Mouse (Mus musculus) liver, embryonic 15.5 days (tissue): ENCODE measurements around the gene Nckap1l. TPM values are rescaled to one million over a fixed set of nuclear protein-coding genes. Genes with fewer than 3 reads are reported as not detected.

Source experiments
- ATAC-seq: fragments of 200-750 bp; cut with Nextera tagmentation; 2 replicates; pipeline ENCODE4 v1.8.0; 2017; ENCODE audit warnings: moderate number of reproducible peaks, mild to moderate bottlenecking, moderate library complexity; ENCODE audit not compliant: insufficient read depth
- H3K27ac ChIP-seq: fragments of 300-500 bp; sonication (generic); replicated peaks from 2 replicates; pipeline ENCODE4 v1.5.1; 2015; ENCODE audit warnings: mild to moderate bottlenecking, inconsistent platforms
- H3K27me3 ChIP-seq: fragments of 300-500 bp; sonication (generic); 2 replicates; pipeline ENCODE4 v1.6.1; 2015; ENCODE audit warnings: mild to moderate bottlenecking, inconsistent platforms
- H3K36me3 ChIP-seq: fragments of 300-500 bp; sonication (generic); replicated peaks from 2 replicates; pipeline ENCODE4 v1.6.1; 2015; ENCODE audit warnings: moderate library complexity, mild to moderate bottlenecking, inconsistent platforms
- H3K4me1 ChIP-seq: fragments of 300-500 bp; sonication (generic); replicated peaks from 2 replicates; pipeline ENCODE4 v1.6.1; 2015; ENCODE audit warnings: inconsistent platforms
- H3K4me2 ChIP-seq: fragments of 300-500 bp; sonication (generic); 2 replicates; pipeline ENCODE4 v1.6.1; 2015; ENCODE audit warnings: moderate library complexity, mild to moderate bottlenecking, inconsistent platforms
- H3K4me3 ChIP-seq: fragments of 300-500 bp; sonication (generic); replicated peaks from 2 replicates; pipeline ENCODE4 v1.5.1; 2015; ENCODE audit warnings: mild to moderate bottlenecking, inconsistent platforms
- H3K9ac ChIP-seq: fragments of 300-500 bp; sonication (generic); 2 replicates; pipeline ENCODE4 v1.6.1; 2015; ENCODE audit warnings: moderate library complexity, mild to moderate bottlenecking, inconsistent platforms
- H3K9me3 ChIP-seq: fragments of 300-500 bp; sonication (generic); replicated peaks from 2 replicates; pipeline ENCODE4 v1.6.1; 2016; ENCODE audit warnings: inconsistent platforms
- WGBS: fragments of 180-500 bp; shearing (Covaris S2); methylation state at CpG from one replicate; pipeline ENCODE4 v1.1.7; 2015; ENCODE audit warnings: mixed read lengths; ENCODE audit not compliant: insufficient replicate concordance; 5-methylcytosine and 5-hydroxymethylcytosine counted together
- polyA plus RNA-seq: library from polyadenylated mRNA; unstranded; fragments of >200 nt; fragmentation: Nextera tagmentation; extraction: Ambion mirVana; gene quantifications from 2 replicates; pipeline ENCODE4 v1.2.1, GENCODE M21; 2015

Gene Nckap1l
- polyA plus RNA-seq, 1 experiment from 2014 or later, result 7.0 TPM

- Histone ChIP-seq H3K9me3 (no peaks in the 10 kb centered on the region), H3K9ac (no peak overlapping the region), H3K36me3 (no peaks in the 10 kb centered on the region), H3K27me3 (no peaks in the 10 kb centered on the region; the same call in 1 of the 2 replicates), H3K4me1 (no peaks in the 10 kb centered on the region), H3K4me2 (no peak overlapping the region), H3K4me3 (no peak overlapping the region), H3K27ac (no peak overlapping the region)
- WGBS, result 40% methylated on average over 4 of the region's 4 CpGs
- ATAC-seq, result no peak
Measured at GRCm38 (mm10) chr15:103519386-103520378, 66.1 kb downstream of the Nckap1l start.

- H3K9ac ChIP-seq, result no peak overlapping the region
- H3K9me3 ChIP-seq, result no peaks in the 10 kb centered on the region
- H3K36me3 ChIP-seq, result no peaks in the 10 kb centered on the region
- no peak overlapping the region for H3K4me2 ChIP-seq
- WGBS, result 47% methylated on average over 3 of the region's 3 CpGs
- H3K4me1 ChIP-seq, result no peaks in the 10 kb centered on the region
- H3K4me3 ChIP-seq, result no peak overlapping the region
- H3K27me3 ChIP-seq, result no peaks in the 10 kb centered on the region
- no peak for ATAC-seq
- H3K27ac ChIP-seq, result no peak overlapping the region
Measured at GRCm38 (mm10) chr15:103522458-103523099, 69.0 kb downstream of the Nckap1l start.

- no peaks in the 10 kb centered on the region for H3K9me3 ChIP-seq
- H3K4me3 ChIP-seq, result no peak overlapping the region
- H3K36me3 ChIP-seq, result no peaks in the 10 kb centered on the region
- no peaks in the 10 kb centered on the region for H3K27me3 ChIP-seq
- no peak overlapping the region for H3K27ac ChIP-seq
- H3K9ac ChIP-seq, result no peak overlapping the region
- H3K4me2 ChIP-seq, result no peak overlapping the region
- no peaks in the 10 kb centered on the region for H3K4me1 ChIP-seq
- no peak for ATAC-seq
- WGBS, result 65% methylated on average over 3 of the region's 3 CpGs
Measured at GRCm38 (mm10) chr15:103523156-103523555, 69.6 kb downstream of the Nckap1l start.

GRCm38 (mm10) chr15:103530372-103530771 is 76.8 kb downstream of the Nckap1l start:
- no peaks in the 10 kb centered on the region for H3K36me3 ChIP-seq
- no peak overlapping the region for H3K27ac ChIP-seq
- no peak for ATAC-seq
- no peak overlapping the region for H3K9ac ChIP-seq
- H3K27me3 ChIP-seq, result peaks cover 17% of the 10 kb centered on the region; the same call in 1 of the 2 replicates
- no peaks in the 10 kb centered on the region for H3K4me1 ChIP-seq
- 5% methylated on average over 5 of the region's 5 CpGs for WGBS
- no peak overlapping the region for H3K4me2 ChIP-seq
- H3K4me3 ChIP-seq, result no peak overlapping the region
- H3K9me3 ChIP-seq, result no peaks in the 10 kb centered on the region

DNA sequence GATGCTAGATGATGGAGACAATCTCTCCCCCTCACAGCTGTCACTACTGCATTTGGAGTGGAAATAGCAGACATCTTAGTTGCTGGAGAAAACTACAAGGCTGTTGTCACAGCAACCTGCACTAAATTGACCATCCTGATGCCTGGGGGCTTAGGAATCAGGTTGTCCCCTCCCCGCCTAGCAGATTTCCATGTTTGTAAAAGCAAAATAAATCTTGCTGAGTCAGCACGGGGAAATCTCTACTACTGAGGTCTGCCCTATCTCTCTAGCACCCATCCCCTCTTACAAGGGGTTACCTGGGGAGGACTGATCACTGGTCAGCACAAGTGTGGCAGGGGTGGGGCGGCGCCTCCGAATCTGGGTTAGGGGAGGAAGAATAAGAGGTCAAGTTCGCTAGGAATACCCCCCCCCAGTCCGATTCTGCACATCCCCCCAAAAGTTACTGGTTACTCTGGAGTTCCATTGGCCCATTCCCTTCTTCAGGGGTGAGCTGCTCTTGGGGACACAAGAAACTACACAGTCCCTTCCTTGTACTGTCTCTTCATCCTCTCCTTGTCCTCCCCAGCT is 80.5 kb downstream of the Nckap1l start:
- peaks cover 53% of the 10 kb centered on the region for H3K27me3 ChIP-seq
- WGBS, result 56% methylated on average over 7 of the region's 7 CpGs
- no peak for ATAC-seq
- H3K4me3 ChIP-seq, result no peak overlapping the region
- H3K9me3 ChIP-seq, result no peaks in the 10 kb centered on the region
- no peak overlapping the region for H3K27ac ChIP-seq
- no peaks in the 10 kb centered on the region for H3K4me1 ChIP-seq
- no peak overlapping the region for H3K9ac ChIP-seq
- no peak overlapping the region for H3K4me2 ChIP-seq
- H3K36me3 ChIP-seq, result no peaks in the 10 kb centered on the region

DNA sequence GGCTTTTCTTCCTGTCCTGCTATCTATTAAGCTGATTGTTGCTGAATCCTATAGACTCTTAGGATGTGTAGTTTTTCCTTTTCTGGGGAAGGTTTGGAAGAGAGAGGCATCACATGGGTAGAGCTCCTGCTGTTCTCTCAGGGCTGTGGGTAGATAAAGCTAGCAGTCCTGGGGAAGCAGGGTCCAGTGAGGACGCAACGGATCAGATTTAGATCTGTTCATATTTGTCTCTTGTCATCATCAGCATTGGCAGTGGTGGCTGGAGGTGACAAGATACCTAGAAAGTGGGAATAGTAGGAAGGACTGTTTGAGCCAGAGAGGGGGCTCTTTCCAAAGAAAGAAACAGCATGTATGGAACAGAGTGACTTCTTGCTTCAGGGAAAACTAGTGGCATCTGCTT is 81.4 kb downstream of the Nckap1l start:
- H3K36me3 ChIP-seq, result no peaks in the 10 kb centered on the region
- no peak for ATAC-seq
- H3K27me3 ChIP-seq, result peaks cover 62% of the 10 kb centered on the region
- H3K27ac ChIP-seq, result no peak overlapping the region
- H3K4me2 ChIP-seq, result no peak overlapping the region
- H3K4me1 ChIP-seq, result no peaks in the 10 kb centered on the region
- no peaks in the 10 kb centered on the region for H3K9me3 ChIP-seq
- no peak overlapping the region for H3K4me3 ChIP-seq
- 50% methylated on average over 2 of the region's 2 CpGs for WGBS
- H3K9ac ChIP-seq, result no peak overlapping the region

GRCm38 (mm10) chr15:103535786-103536185 is 82.2 kb downstream of the Nckap1l start:
- WGBS, result 38% methylated on average over 1 of the region's 1 CpGs
- no peaks in the 10 kb centered on the region for H3K4me1 ChIP-seq
- no peak overlapping the region for H3K4me3 ChIP-seq
- H3K36me3 ChIP-seq, result no peaks in the 10 kb centered on the region
- no peak overlapping the region for H3K9ac ChIP-seq
- H3K9me3 ChIP-seq, result no peaks in the 10 kb centered on the region
- peaks cover 66% of the 10 kb centered on the region for H3K27me3 ChIP-seq
- no peak for ATAC-seq
- H3K4me2 ChIP-seq, result no peak overlapping the region
- H3K27ac ChIP-seq, result no peak overlapping the region

- no peak overlapping the region for H3K4me2 ChIP-seq
- H3K4me3 ChIP-seq, result no peak overlapping the region
- H3K27ac ChIP-seq, result no peak overlapping the region
- H3K9ac ChIP-seq, result no peak overlapping the region
- no peaks in the 10 kb centered on the region for H3K36me3 ChIP-seq
- no peak for ATAC-seq
- H3K4me1 ChIP-seq, result no peaks in the 10 kb centered on the region
- peaks cover 67% of the 10 kb centered on the region for H3K27me3 ChIP-seq
- H3K9me3 ChIP-seq, result no peaks in the 10 kb centered on the region
- 19% methylated on average over 2 of the region's 2 CpGs for WGBS
Measured at GRCm38 (mm10) chr15:103536456-103536855, 82.9 kb downstream of the Nckap1l start.

DNA sequence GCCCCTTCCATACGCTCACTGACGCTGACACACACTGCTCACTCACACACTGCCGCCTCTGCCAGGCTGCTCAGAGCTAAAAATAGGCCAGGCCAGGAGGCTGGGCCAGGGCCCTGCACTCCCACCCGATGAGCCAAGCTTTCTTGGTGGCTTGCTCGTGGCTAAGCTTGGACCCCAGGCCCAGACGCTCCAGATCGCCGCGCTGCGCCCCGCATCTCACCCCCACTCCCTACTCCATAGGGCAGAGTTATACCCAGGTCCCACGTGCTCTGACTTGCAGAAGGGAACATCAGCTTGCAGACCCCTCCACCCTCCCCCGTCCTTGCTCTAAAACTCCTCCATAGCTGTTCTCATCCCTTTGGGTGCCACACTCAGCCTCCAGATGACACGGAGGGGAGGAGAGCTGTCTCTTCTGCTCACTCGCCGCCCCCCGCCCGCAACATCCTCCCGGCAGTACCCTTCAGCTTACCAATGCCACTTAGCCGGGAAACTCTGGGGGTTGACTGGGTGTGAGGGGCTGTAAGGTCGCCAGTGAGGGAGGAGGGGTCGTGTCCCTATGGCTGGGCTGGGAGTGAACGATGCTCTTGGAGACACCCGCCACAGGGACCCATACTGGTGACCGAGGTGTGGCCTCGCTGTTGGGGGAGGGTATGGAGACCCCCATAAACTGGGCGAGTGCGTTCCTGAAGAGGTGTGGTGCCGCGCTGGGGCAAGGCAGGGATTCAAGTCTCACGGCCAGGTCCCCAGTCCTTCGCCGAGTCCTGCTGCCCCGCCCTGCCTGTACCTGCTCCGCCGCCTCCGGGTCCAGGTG is 83.6 kb downstream of the Nckap1l start:
- H3K4me3 ChIP-seq, result peak overlapping the region; percentile 37
- H3K4me1 ChIP-seq, result no peaks in the 10 kb centered on the region
- H3K4me2 ChIP-seq, result peak overlapping the region; percentile 54
- peaks cover 67% of the 10 kb centered on the region for H3K27me3 ChIP-seq
- no peak overlapping the region for H3K9ac ChIP-seq
- H3K9me3 ChIP-seq, result no peaks in the 10 kb centered on the region
- H3K36me3 ChIP-seq, result no peaks in the 10 kb centered on the region
- 3% methylated on average over 35 of the region's 37 CpGs for WGBS
- no peak overlapping the region for H3K27ac ChIP-seq
- no peak for ATAC-seq

DNA sequence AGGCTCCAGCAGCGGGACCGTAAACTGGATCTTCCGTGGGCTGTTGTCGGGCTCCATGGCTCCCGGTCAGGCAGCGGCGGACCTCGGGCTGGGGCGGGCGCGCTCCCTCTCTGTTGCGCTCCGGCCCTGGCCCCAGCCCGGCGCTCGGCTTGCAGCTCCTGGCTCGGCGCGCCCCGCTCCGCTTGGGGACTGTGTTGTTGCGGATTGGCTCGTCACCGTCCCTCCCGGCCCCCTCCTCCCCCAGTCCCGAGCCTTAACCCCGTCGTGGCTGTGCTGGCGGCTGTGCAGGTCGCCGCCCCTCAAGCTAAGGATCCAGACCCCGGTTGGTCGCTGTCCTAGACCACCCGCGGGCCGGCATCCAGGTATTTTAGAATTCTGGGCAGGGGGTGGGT is 84.2 kb downstream of the Nckap1l start, which contains the start of gene Ppp1r1a:
Ppp1r1a (minus strand) TSS at position 182 of the 392 bp plus-strand sequence.
- Histone ChIP-seq H3K27ac (no peak within 1 kb of the TSS), H3K9ac (no peak within 1 kb of the TSS), H3K4me1 (no peaks in the 10 kb centered on the region), H3K36me3 (no peaks in the 10 kb centered on the region), H3K4me2 (peak within 1 kb of the TSS; percentile 54), H3K4me3 (peak within 1 kb of the TSS; percentile 37), H3K27me3 (peaks cover 67% of the 10 kb centered on the region), H3K9me3 (no peaks in the 10 kb centered on the region)
- ATAC-seq, result no peak
- under 1% methylated on average over 36 of the region's 36 CpGs for WGBS
